Mouse (Mus musculus): ENCODE results near the gene Zfp839.
"Not testable (repeated sequence)": the region's sequence is repeated elsewhere in the genome, so short reads cannot be mapped to it uniquely, and the experiment has no call there.

Zfp839 gene

DNA sequence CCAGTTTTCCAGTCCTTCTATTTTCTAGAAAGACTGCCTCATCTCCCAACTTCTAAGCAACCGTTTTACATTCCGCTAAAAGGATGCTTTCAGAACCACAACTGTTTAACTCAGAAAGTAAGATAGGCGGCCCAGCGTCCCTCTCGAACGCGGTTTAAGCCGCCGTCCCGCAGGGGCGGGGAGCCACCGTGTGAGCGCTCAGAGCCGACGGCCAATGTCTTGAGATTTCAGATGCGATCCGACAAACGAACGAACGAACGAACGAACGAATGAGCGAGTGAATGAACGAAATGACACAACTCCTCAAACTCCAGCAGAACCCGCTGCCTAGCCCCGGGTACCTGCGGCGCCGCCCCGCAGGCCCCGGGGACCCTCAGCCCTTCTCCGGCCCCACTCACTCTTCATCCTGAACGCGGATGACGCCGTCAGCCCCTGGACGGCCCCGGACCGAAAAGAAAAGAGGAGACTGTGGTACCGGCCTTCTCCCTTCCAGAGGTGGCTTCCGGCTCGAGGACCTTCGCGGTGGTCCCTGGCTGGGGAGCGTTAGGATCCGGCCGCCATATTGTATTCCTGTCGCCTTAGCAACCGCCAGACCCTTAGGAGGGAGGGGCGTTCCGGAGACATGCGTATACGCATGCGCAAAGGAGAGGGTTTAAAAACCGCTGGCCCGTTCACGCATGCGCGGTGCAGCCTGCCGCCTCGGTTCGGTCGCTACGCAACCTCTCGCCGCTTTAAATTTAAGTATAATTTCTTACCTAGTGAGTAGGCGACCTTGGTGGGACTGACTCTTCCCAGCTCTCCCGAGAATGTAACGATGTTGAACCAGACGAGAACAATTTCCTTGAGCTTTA, 9.5 kb upstream of the Zfp839 start, which contains the start of gene Mok:
Mok (minus strand) TSS at position 592 of the 851 bp plus-strand sequence.
- peak; percentile 90 to 94 for DNase-seq (ENCODE audit: low spot score in 2 of 2)

DNA sequence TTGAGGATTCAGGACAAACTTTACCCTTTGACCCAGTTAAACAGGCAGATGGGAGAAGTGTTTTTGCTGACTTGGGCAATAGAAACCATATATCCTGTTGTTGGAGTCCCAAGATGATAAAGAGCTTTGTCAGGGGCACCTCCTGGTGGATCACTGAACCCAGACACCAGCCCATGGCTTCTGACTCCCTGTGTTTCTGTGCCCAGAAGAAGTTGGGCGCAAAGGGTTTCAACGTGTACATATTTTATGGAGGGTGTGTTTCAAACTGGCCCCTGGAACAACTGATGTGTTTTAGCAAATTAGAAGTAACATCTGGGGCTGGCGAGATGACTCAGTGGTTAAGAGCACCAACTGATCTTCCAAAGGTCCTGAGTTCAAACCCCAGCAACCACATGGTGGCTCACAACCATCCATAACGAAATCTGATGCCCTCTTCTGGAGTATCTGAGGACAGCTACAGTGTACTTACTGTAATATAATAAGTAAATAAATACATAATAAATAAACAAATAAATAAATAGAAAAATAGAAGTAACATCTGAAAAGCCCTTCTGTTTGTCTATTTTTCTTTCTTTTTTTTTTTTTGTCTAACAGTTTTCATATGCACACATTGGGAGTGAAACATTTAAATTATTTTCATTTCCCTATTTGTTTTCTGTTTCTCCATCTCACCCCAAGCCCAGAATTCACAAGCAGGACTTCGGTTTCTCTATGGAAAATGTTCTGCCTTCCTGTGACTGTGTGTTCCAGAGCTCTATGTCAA, 8.1 kb upstream of the Zfp839 start:
- no peak for DNase-seq (ENCODE audit: low spot score in 2 of 2)

DNA sequence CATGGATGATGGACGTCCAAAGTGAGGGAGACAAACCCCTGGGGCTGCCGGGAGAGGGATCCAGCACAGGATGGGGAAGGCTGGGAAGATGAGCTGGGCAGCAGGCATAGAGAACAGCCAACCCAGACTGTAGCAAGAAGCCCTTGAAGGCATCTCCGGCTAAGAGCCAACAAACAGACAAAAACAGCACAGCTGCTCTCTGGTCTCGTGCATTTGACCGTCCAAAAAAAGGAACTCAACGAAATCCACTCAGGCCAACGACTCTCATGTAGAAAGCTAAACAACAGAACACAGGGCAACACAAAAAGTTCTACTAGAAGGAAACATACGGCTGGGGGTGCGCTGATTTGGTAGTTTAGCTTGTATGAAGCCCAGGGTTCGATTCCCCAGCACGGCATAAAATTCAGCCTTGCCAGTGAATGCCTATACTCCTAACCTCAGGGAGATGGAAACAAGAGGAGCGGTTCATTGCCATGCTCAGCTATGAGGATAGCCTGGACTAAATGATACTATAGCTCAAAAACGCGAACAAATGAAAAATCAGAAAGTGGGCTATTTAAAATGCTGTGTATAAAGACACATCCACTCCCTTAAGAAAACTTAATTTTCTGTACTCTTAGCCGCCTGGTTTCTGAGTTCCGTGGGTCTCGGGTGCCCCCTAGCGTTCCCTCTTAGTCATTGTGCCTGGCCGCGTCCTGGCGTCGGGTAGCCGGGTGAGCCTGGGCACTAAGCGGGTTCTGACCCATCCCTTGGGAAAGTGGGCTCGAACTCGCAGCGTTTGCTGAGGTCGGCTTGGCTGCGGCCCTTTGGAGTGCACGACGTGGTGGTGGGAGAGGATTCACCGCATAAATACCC, 6.6 kb upstream of the Zfp839 start:
- DNase-seq (ENCODE audit: low spot score in 2 of 2): peak; percentile 57 to 64

DNA sequence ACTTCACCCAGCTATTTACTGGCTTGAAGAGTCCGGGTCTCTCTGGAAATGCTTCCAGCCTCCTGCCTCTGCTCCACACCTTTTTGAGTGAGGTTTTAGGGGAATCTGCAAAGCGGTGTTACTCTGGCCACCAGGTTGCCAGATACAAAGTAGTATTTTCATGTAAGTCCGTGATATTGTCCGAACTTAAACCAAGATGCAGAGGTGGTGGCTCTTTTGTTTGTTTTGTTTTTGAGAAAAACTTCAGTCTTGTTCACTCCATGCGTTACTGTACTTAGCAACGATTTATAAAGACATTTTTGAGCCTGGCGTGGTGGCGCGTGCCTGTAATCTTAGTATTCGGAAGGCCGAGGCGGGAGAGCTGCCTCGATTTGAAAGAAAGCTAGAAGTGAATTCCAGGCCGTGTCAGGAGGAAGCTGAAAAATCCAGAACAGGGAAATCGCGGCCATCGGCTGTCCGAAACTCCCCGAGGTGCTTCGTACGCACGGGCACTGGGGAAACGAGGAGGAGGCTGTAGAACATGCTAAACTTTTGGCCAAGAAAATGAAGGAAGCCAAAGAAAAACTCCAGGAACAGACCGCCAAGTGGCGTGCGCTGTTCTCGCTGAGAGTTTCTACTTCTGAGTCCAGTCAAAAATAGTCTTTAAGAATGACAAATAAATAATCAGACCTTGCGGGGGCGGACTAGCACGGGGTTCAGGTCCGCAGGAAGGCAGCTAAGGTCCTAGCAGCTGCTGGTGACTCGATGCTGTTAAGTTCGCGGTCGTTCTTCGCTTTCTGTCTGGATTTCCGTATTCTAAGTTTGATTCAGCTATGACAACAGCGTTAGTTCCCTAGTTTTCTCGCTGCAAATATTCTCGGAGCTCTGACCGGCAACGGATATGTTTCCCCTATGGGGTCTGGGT, 5.6 kb upstream of the Zfp839 start:
- peak in 1 of 2 experiments; percentile 30 for DNase-seq (ENCODE audit: low spot score in 2 of 2)

DNA sequence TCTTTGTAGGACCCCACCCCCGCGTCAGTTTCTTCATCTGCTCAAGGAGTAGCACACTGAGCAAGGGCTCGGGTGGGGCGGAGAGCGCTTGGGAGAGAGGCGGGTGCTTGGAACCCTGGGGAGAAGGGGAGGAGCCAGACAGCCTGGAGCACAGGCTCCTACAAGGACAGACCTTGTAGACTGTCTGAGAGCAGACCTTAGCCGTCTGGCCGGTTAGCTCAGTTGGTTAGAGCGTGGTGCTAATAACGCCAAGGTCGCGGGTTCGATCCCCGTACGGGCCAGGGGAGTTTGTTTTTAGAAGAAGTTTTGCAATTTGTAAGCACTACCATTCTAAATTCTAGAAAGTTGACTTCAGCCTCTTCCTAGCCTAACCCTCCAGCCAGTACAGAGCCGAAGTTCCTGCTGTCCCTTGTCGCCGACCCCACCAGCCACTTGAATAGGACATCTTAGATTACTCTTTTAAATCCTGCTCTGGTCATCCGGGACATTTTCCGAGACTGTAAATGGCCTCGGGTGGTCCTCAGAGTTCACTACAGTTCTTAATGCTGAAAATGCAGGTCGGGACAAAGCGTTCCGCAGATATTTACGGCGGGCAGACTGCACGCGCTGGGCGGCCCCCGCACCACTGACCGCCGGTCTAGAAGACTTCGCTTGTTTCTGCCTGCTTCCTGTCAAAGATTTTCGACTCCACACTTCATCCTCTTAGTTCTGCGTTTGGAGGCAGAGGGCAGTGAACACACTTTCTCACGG, 4.7 kb upstream of the Zfp839 start:
- DNase-seq (ENCODE audit: low spot score in 2 of 2): peak; percentile 66 to 76

DNA sequence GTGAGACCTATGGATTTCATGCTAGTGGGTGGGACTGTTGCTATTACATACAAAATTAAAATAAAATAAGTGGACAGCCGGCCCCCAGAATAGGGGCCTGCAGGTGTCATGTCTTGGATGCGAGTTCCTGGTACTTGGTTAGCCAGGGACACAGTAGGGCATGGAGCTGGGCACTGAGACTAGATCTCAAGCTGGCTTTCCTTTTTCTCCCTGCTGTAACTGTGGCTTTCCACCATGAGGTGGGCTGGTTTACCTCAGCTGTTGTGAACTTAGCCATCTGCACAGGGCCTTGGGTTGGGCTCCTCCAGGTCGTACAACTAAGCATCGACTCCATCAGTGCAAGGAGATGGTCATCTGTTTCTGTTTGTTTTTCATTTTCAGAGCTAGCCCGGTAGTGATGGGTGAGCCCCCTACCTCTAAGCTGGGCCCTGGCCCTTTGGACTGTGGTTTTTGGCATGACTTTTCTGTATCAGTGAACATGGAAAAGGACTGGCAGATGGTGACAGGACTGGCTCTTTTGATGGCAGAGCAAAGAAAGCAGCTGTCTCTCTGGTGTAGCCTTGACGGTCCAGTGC, 3.8 kb upstream of the Zfp839 start:
- no peak for DNase-seq (ENCODE audit: low spot score in 2 of 2)

DNA sequence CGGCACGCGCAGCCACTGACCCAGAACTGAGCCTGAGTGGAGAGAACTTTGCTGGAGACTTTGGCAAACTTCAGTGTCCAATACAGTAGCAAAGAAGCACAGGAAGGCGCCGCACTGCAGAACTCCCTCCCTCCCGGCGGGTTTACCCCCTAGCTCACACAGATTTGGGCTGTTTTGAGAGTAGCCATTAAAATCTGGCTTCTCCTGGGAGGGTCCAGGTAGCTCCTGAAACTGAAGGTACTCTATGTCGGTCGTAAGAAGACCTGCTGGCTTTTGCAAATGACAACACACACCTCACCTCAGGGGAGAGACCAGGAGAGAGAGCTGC, 840 bp downstream of the Zfp839 start:
- no peak for DNase-seq (ENCODE audit: low spot score in 2 of 2)

DNA sequence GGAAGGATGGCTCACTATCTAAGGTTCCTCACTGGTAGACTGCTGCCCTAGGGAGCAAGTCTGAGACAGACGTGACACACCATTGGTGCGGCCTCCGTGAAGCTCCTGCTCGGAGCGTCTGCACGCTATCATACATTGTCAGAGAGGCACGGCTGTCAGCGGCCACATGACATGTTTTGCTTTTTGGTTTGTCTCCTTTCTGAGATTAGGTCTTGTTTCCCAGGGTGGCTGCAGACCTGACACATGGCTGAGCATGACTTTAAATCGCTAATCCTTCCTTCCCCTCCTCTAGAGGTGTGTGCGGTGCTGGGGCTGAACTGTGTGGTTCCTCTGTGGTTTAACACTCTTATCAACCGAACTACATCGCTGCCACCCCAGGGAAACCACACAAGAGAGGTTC, 1.4 kb downstream of the Zfp839 start:
- no peak for DNase-seq (ENCODE audit: low spot score in 2 of 2)

DNA sequence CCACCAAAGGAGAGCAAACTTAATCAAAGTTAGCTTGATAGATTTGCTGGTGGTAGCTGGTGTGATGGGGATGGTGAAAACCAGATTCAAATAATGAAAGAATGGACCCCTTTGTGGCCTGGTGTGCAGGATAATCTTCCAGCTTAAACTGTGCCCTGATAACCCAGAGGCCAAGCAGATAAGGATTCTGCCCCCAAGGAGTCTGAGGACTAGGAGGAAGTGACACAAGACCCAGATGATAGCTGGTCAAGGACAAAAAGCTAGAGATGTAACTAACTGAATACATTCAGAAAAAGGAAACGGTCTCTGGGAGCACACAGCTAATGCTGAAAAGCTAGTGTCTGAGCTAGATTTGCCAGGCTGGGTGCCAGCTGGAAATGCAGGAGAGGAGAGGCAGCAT, 1.9 kb downstream of the Zfp839 start:
- no peak for DNase-seq (ENCODE audit: low spot score in 2 of 2)

DNA sequence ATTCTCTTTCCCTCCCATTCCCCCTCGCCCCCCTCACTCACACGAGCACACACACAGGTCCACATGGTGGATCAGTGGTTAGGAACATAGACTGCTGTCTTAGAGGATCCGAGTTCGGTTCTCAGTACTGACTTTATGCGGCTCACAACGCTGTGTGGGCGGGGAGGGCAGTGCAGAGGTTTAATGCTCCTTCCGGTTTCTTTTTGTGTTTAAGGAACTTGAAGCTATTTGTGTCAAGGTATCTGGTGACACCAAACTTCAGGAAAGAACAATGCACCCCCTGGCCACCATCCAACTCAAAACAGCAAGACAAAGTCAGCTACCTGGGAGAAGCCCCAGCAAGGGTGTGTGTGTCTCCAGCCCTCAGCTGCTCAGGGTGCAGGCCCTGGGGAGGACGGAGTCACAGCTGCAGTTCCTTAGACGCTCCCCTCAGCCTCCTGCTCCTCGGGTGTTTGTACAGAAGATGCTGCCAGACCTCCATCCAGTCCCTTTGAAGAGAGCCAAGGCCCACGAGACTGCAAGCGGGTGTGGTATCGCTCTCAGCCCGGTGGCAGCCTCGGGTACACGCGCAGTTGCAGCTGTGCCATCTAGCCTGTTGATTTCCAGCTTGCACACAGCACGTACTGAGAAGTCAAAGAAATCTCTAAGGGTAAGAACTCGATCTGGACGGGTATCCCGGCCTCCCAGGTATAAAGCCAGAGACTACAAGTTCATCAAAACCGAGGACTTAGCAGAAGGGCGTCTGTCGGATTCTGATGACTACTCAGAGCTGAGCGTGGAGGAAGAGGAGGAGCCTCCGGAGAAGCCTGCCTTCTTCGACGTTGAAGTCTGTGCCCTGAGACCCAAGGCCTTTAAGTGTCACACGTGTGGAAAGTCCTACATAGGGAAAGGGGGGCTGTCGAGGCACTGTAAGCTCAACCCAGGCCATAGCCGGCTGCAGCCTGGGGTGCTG, 5.0 kb downstream of the Zfp839 start:
- DNase-seq (ENCODE audit: low spot score in 2 of 2): no peak

DNA sequence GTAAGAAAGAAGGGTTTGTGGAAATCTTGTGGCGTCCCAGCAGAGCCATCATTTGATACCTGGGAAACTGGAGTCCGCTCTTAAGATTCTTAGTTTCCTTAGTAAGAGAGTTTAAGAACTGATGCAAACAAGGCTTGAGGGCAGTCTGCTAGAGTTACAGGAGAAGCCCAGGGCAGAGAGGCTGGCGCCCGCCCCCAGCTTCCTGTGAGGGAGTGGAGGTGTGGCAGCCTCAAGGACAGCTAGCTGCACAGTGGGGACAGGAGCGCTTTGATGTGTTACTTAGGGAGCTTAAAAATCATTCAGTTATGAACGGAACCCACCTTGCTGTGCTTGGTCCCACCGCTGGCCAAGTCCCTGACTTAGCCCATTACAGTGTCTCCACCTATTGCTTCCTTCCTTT, 7.1 kb downstream of the Zfp839 start:
- DNase-seq (ENCODE audit: low spot score in 2 of 2): no peak

DNA sequence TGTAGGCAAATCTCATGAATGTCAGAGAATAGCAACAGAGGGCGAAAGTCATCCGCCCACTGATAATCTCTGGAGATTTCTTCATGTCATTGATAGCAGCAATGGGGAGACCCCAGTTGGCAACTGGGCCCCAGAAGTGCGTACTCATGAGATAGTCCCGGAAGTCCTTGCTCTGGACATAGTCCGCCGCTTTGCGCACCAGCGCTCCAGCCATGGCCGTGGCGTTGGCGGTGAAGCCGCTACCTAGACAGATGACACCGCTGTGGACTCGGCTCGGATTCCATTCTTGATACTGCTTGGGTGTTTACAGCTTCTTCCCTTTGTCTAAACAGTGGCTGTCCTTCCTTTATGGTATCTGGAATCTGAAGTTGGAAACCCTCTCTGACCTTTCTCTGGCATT, 8.6 kb downstream of the Zfp839 start:
- not testable (repeated sequence) for DNase-seq (ENCODE audit: low spot score in 2 of 2)

DNA sequence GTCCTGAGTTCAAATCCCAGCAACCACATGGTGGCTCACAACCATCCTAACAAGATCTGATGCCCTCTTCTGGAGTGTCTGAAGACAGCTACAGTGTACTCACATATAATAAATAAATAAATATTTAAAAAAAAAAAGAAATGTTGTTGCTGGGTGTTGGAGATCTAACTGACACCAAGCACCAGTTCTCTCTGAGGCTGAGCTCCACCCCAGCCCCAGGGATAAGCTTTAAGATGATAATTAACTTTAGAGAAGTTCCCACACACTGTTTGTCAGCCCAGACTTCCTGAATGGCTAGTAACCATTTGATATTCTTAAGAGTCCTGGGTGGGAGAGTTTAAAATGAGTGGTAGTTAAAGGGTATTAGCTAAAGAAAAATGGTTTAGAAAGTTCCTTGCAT, 10.2 kb downstream of the Zfp839 start:
- DNase-seq (ENCODE audit: low spot score in 2 of 2): no peak

DNA sequence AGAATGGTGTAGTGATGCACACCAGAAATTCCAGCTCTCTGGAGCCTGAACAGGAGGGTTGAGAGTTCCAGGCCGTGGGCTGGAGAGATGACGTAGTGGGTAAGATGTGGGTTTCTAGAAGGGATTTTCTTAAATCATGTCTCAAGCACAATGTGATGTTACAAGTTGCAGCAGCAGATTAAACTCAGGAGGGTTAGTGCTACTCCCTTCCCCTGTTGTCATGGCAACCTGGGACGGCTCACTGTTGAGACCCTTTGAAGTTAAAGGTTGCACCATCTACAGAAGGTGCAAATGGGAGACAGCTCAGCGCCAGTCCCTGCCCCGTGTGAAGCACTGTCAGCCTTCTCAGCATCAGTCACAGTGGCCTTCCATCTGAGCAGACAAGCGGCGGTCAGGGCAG, 11.2 kb downstream of the Zfp839 start:
- no peak for DNase-seq (ENCODE audit: low spot score in 2 of 2)

DNA sequence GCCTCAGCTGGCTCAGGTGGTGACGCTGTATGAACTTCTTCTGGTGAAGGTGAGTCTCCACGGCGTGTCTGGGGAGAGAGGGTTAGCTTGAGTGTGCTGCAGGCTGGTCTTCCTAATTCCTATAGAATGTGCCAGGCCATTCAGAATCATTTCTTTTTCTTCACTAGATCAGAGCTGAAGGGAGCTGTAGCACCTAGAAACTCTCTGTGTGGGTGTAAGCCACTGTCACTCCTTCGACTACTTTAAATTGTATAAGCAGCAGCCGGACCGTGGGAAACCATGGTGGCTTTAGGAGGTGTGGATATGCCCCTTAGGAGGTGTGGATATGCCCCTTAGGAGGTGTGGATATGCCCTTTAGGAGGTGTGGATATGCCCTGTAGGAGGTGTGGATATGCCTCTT, 14.0 kb downstream of the Zfp839 start:
- DNase-seq (ENCODE audit: low spot score in 2 of 2): no peak

DNA sequence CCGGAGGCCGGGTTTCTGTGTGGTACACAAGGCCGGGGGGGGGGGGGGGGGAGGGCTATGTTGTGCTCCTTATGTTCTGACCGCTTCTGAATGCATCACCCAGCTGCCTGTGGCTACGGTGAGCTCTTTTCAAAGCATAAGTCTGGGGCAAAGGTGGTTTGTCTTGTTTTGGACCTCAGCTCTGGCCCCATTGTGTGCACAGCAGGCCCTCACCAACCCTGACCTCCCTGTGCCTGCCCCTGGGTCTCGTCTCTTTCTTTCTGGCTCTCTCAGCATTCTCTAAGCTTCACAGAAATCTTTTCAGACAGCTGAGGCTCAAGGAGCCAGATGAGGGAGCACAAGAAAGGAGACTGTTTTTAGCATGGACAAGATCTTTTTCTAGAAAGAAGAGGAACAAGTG, 15.5 kb downstream of the Zfp839 start:
- no peak for DNase-seq (ENCODE audit: low spot score in 2 of 2)

DNA sequence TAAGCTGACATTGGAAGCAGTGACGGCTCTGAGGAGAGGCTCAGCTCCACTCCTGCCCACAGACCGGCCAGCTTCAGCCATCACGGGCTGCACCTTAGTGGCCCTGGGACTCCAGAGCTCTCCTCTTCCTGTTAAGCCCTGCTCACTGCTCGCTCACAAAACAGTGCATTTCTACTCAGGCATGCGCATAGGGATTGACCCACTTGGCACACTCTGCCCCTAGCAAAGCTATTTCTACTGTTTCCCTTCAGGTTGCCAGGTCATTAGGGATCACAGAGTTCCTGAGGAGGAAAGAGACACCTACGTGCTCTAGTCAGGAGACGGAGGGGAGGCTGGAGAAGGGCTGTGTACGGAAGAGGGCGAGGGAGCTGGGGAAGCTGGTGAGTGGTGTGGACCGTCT, 15.9 kb downstream of the Zfp839 start:
- no peak for DNase-seq (ENCODE audit: low spot score in 2 of 2)

DNA sequence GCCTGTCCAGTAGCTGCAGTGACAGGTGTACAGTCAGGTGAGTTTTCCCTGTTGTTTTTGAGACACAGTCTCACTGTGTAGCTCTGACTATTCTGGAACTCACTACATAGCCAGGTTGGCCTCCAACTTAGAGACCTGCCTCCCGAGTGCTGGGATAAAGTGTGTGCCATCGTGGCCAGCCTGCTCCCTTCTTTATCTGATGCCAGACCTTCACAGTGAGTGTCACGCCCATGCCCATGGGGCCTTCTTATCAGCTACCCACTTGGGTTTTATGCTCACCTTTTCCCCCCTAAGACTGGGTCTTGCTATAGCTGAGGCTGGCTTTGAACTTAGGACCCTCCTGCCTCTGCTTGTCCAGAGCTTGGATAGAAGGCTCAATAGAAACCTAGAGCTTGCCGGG, 20.1 kb downstream of the Zfp839 start:
- no peak for DNase-seq (ENCODE audit: low spot score in 2 of 2)

DNA sequence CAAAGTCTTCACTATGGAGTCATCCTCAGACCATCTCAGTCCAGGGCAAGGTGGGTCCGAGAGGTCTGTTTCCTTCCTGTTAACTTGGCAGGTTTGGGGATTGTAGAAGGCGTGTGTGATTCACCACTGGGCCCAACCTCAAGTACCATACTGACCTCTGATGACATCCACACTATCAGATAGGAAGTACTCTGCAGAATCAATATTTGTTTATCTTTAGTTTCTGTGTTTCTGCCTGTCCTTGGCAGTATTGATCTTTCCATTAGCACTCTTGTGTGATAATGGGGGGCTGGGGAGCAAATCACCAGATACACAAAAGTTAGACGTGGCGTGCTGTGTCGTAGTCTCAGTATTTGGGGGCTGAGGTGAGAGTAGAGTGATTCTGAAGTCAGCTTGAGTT, 21.2 kb downstream of the Zfp839 start:
- DNase-seq (ENCODE audit: low spot score in 2 of 2): no peak

Data from right cerebral cortex, postnatal 36 days (tissue).